Mouse (Mus musculus) midbrain, embryonic 16.5 days (tissue): ENCODE results near the gene Dync1li2. TPM values are rescaled to one million over a fixed set of nuclear protein-coding genes. Genes with fewer than 3 reads are reported as not detected.
A peak's percentile ranks its signal among the peaks of the same experiment; 100 is the strongest.

Source experiments
- ATAC-seq: fragments of 200-750 bp; cut with Nextera tagmentation; 2 replicates; pipeline ENCODE4 v1.8.0; 2017; ENCODE audit warnings: moderate TSS enrichment
- H3K27ac ChIP-seq: fragments of 300-500 bp; sonication (generic); 2 replicates; pipeline ENCODE4 v1.5.1; 2014; ENCODE audit warnings: mild to moderate bottlenecking, low read length, mixed read lengths
- H3K27me3 ChIP-seq: fragments of 300-500 bp; sonication (generic); 2 replicates; pipeline ENCODE4 v1.6.1; 2014; ENCODE audit warnings: low read depth, low read length, mixed read lengths; ENCODE audit not compliant: control insufficient read depth, insufficient read depth
- H3K36me3 ChIP-seq: fragments of 300-500 bp; sonication (generic); 2 replicates; pipeline ENCODE4 v1.6.1; 2014; ENCODE audit warnings: mild to moderate bottlenecking, low read length, moderate library complexity, mixed read lengths; ENCODE audit not compliant: control insufficient read depth, insufficient read depth
- H3K4me1 ChIP-seq: fragments of 300-500 bp; sonication (generic); 2 replicates; pipeline ENCODE4 v1.6.1; 2014; ENCODE audit warnings: mild to moderate bottlenecking, low read length, mixed read lengths; ENCODE audit not compliant: control insufficient read depth, insufficient read depth
- H3K4me2 ChIP-seq: fragments of 300-500 bp; sonication (generic); 2 replicates; pipeline ENCODE4 v1.6.1; 2014; ENCODE audit warnings: mild to moderate bottlenecking, low read length, mixed read lengths
- H3K4me3 ChIP-seq: fragments of 300-500 bp; sonication (generic); 2 replicates; pipeline ENCODE4 v1.5.1; 2014; ENCODE audit warnings: low read depth, mild to moderate bottlenecking, low read length, moderate library complexity, mixed read lengths
- H3K9ac ChIP-seq: fragments of 300-500 bp; sonication (generic); 2 replicates; pipeline ENCODE4 v1.6.1; 2014; ENCODE audit warnings: low read depth, low read length, mixed read lengths
- H3K9me3 ChIP-seq: fragments of 300-500 bp; sonication (generic); replicated peaks from 2 replicates; pipeline ENCODE4 v1.6.1; 2014; ENCODE audit warnings: mild to moderate bottlenecking, low read length, mixed read lengths; ENCODE audit not compliant: control insufficient read depth, poor library complexity, severe bottlenecking
- WGBS: fragments of 180-500 bp; shearing (Covaris S2); extraction: QIAGEN DNeasy Blood & Tissue Kit; methylation state at CpG from one replicate; pipeline ENCODE4 v1.1.7; 2014; 5-methylcytosine and 5-hydroxymethylcytosine counted together
- polyA plus RNA-seq: library from polyadenylated mRNA; unstranded; fragments of >200 nt; fragmentation: Nextera tagmentation; extraction: Ambion mirVana; gene quantifications from 2 replicates; pipeline ENCODE4 v1.2.1, GENCODE M21; 2015

Gene Dync1li2
- polyA plus RNA-seq, 1 experiment from 2014 or later = 114 TPM

DNA sequence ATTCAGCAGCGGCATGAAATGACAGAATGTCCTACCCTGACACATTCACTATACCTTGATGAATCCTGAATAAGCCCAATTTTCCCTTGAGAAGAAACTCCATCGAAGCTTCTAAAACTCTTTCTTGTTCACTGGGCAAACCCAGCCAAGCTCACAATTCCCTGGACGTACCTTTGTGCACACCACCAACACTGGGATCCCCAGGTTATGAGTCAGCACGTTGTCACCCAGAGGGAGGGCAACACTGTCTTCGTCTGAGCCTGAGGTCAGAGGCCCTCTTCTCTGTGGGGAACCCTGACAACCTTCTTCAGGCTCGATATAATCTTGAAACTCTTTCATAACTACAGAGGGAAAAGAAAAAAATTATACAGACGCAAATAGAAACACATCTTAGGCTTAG, 12.6 kb downstream of the Dync1li2 start:
- Histone ChIP-seq H3K36me3 (peaks cover 58% of the 10 kb centered on the region), H3K4me2 (no peak overlapping the region), H3K27me3 (no peaks in the 10 kb centered on the region), H3K4me1 (peaks cover 3% of the 10 kb centered on the region), H3K4me3 (no peak overlapping the region), H3K9ac (no peak overlapping the region), H3K9me3 (no peaks in the 10 kb centered on the region), H3K27ac (no peak overlapping the region)
- WGBS = 89% methylated on average over 7 of the region's 7 CpGs
- ATAC-seq = no peak

DNA sequence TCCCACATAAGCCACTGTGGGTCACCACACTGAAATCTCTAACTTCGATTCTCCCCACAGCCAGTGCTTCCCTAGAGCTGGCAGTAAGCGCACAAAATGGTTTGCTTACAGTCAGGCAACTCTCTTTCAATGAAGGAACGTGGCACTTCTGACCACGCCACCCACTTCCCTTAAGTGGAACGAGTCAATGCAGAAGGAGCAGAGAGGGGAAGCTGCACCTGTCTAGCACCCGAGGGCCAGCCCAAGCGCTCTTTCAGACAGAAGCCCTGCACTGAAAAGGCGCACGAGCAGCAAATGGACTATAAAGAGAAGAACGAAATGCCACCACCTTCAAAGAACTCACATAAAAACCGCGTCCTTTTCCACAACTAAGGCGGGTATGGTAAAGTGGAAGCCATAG, 15.1 kb downstream of the Dync1li2 start:
- 96% methylated on average over 13 of the region's 13 CpGs for WGBS

DNA sequence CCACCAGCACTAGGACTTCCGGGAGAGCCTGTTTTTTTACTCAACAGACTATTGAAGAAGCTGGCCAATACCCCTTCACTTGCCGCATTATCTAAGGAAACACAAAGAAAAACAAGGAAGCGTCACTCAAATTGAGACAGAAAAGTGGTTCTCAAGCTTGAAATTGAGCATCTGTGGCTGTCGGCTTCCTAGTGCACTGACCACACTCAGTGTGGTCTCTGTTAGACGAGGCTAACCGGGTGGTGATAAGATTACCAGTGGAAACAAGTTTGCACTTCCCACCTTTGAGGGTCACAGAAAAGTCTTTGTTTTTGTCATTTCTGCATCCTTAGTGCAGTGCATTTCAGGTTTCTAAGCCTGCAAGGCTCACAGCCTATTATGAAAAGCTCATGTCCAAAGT, 20.5 kb downstream of the Dync1li2 start:
- H3K4me1 ChIP-seq = no peaks in the 10 kb centered on the region
- H3K27ac ChIP-seq = no peak overlapping the region
- H3K9me3 ChIP-seq = no peaks in the 10 kb centered on the region
- no peak overlapping the region for H3K4me3 ChIP-seq
- H3K27me3 ChIP-seq = no peaks in the 10 kb centered on the region
- peaks cover 61% of the 10 kb centered on the region for H3K36me3 ChIP-seq
- H3K4me2 ChIP-seq = no peak overlapping the region
- H3K9ac ChIP-seq = no peak overlapping the region
- no peak for ATAC-seq
- WGBS = 87% methylated on average over 6 of the region's 6 CpGs

More for the DNA sequence above, 15.1 kb downstream of the Dync1li2 start:
- Histone ChIP-seq H3K27ac (no peak overlapping the region), H3K4me1 (no peaks in the 10 kb centered on the region), H3K9ac (no peak overlapping the region), H3K36me3 (peaks cover 53% of the 10 kb centered on the region), H3K4me2 (no peak overlapping the region), H3K9me3 (no peaks in the 10 kb centered on the region), H3K27me3 (no peaks in the 10 kb centered on the region), H3K4me3 (no peak overlapping the region)
- ATAC-seq = no peak

DNA sequence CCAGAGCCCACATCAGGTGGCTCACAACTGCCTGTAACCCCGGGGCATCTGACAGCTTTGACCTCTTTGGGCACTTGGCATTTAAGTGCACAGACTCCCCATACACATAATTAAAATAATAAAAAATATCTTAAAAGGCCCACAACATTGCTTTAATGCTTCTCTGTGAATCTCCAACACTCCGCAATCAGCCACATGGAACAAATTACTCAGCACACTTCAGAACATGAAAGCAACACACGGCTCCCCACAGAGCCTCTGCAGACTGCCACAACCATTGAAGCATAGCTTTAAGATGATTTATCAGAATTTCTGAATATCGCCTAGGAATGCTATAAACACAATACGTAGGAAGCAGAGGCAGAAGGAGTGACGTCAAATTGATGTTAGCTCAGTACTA, 26.8 kb downstream of the Dync1li2 start:
- Histone ChIP-seq H3K27me3 (no peaks in the 10 kb centered on the region), H3K4me2 (no peak overlapping the region), H3K9me3 (no peaks in the 10 kb centered on the region), H3K36me3 (peaks cover 26% of the 10 kb centered on the region), H3K4me1 (no peaks in the 10 kb centered on the region), H3K4me3 (no peak overlapping the region), H3K9ac (no peak overlapping the region), H3K27ac (no peak overlapping the region)
- no peak for ATAC-seq
- 81% methylated on average over 6 of the region's 6 CpGs for WGBS

DNA sequence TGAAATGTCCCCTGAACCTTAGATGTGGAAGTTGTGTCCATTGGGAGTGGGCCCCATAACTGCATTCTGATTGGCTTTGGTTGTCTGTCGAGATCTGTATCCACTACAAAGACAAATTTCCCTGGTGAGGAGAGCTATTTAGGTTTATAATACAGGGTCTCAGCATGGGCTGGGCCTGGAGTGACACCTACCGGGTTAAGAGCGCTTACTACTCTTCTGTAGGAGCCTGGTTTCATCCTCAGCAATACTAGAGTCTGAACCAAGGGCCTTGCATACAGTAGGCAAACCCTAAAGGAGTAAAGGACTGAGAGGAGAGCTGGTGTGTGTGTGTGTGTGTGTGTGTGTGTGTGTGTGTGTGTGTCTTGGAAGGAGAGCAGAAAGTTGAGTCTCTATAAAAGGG, 28.6 kb downstream of the Dync1li2 start:
- peak; percentile 43; the same call in 1 of the 2 replicates for ATAC-seq
- Histone ChIP-seq H3K4me1 (no peaks in the 10 kb centered on the region), H3K27ac (no peak overlapping the region), H3K36me3 (peaks cover 15% of the 10 kb centered on the region), H3K27me3 (no peaks in the 10 kb centered on the region), H3K9ac (no peak overlapping the region), H3K4me2 (no peak overlapping the region), H3K4me3 (no peak overlapping the region), H3K9me3 (no peaks in the 10 kb centered on the region)
- WGBS = 49% methylated on average over 3 of the region's 3 CpGs

DNA sequence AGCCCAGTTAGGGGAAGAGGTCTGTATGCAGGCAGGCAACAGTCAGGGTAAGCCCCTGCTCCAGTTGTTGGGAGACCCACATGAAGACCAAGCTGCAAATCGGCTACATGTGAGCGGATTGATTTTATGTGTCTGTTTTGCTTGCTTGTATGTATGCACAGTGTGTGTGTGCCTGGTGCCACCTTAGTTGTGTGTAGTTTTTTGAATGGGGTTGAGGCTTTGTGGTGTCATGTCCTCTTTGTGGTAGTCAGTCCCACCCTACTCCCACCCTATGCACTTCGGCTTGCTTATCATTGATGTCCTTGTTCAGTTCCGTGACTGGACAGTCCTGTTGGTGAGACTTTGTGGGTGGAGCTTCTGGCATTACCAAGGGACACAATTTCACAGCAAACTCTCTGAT, 29.1 kb downstream of the Dync1li2 start:
- Histone ChIP-seq H3K27ac (no peak overlapping the region), H3K9me3 (no peaks in the 10 kb centered on the region), H3K4me2 (no peak overlapping the region), H3K36me3 (peaks cover 14% of the 10 kb centered on the region), H3K4me3 (no peak overlapping the region), H3K27me3 (no peaks in the 10 kb centered on the region), H3K4me1 (no peaks in the 10 kb centered on the region), H3K9ac (no peak overlapping the region)
- ATAC-seq = peak; percentile 30; the same call in 1 of the 2 replicates
- 86% methylated on average over 4 of the region's 4 CpGs for WGBS

DNA sequence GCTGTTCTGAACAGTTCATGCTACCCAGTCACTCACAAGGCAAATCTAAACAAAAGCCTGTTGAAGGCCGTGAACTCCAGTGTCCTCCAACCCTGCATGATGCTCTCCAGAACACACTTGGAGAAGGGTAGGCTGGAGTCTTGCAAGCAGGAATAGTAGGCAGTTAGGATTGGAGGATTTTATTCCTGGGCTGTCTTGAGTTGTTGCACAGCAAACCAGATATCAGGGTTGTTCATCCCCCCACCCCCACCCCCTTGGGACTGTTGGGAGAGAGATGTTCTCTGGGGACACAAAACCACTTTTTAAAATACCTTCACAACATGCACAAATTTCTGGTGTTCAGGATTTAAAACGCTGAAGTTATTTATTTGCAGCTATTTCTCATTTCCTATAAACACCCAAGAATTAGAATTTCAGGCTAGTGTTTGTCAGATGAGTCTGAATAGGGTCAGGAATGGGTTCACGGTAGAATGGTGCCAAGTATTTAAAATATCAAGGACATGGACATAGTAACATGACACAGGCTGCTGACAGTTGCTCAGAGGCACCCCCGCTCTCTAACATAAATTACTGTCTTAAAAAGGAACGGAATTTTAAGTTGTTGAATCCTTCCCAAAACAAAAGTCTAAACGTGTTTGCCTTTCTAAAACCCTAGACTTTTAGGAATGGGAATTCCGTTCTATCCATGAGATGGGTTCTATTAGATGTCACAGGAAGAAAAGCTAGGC, 29.9 kb downstream of the Dync1li2 start:
- Histone ChIP-seq H3K9ac (no peak overlapping the region), H3K36me3 (peaks cover 11% of the 10 kb centered on the region), H3K4me3 (no peak overlapping the region), H3K9me3 (no peaks in the 10 kb centered on the region), H3K27ac (no peak overlapping the region), H3K4me2 (no peak overlapping the region), H3K4me1 (no peaks in the 10 kb centered on the region), H3K27me3 (no peaks in the 10 kb centered on the region)
- ATAC-seq = no peak
- WGBS = 79% methylated on average over 7 of the region's 7 CpGs

DNA sequence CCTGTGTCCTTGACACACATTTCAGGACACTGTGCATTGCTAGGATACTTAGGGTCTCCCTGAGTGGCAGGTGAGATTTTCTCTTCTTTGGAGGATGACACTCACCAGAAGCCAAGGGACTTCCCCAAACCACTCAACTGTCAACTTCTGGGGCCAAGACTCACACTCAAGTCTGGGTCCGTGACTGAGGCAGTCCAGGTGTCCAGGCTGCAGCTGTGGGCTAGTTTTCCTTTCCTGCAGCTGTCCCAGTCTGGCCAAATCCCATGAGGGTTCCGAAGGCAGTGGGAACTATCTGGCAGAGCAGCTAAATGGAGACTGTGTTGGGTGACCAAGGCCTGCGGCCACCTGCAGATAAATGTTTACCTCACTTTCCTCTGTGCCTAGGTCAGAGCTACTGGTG, 30.9 kb downstream of the Dync1li2 start:
- no peak overlapping the region for H3K4me3 ChIP-seq
- H3K36me3 ChIP-seq = 0 out of 2 replicates have a peak, but pooled peaks cover under 1% of the 10 kb centered on the region
- H3K4me1 ChIP-seq = no peaks in the 10 kb centered on the region
- no peak for ATAC-seq
- H3K27me3 ChIP-seq = no peaks in the 10 kb centered on the region
- 89% methylated on average over 3 of the region's 3 CpGs for WGBS
- H3K4me2 ChIP-seq = no peak overlapping the region
- H3K9ac ChIP-seq = no peak overlapping the region
- no peak overlapping the region for H3K27ac ChIP-seq
- H3K9me3 ChIP-seq = no peaks in the 10 kb centered on the region

DNA sequence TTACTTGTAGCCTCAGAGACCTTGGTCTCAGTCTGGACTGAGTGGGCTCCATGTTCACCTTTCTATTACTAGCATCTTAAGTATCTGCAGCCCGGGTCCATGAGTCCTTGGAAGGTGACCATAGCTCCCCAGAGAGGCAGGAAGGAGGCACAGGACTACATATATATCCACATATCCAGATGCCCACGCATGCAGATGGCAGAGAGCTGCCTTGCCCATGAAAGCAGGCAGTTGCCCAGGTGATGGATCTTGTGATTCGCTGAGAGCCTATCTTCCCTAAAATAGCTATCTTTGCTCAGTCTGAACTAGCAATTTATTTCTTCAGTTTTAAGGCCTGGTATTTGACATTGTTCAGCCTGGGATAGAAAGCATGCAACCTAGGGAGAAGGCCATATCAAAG, 31.4 kb downstream of the Dync1li2 start:
- no peak overlapping the region for H3K4me2 ChIP-seq
- no peaks in the 10 kb centered on the region for H3K9me3 ChIP-seq
- ATAC-seq = no peak
- H3K4me3 ChIP-seq = no peak overlapping the region
- no peak overlapping the region for H3K27ac ChIP-seq
- no peaks in the 10 kb centered on the region for H3K4me1 ChIP-seq
- WGBS = 91% methylated on average over 3 of the region's 3 CpGs
- no peak overlapping the region for H3K9ac ChIP-seq
- H3K36me3 ChIP-seq = no peaks in the 10 kb centered on the region
- H3K27me3 ChIP-seq = no peaks in the 10 kb centered on the region
